Mouse (Mus musculus) forebrain, postnatal 0 days (tissue): ENCODE data around the gene Gm49395. TPM values are rescaled to one million over a fixed set of nuclear protein-coding genes. Genes with fewer than 3 reads are reported as not detected.
A peak's percentile ranks its signal among the peaks of the same experiment; 100 is the strongest.

ENCODE experiments used
- ATAC-seq: fragments of 200-750 bp; cut with Nextera tagmentation; 2 replicates; pipeline ENCODE4 v1.8.0; 2017; ENCODE audit warnings: mild to moderate bottlenecking, moderate library complexity
- DNase-seq: peaks from one replicate; pipeline ENCODE4 v3.0.0-alpha.2; 2015
- H3K27ac ChIP-seq: fragments of 300-500 bp; sonication (generic); 2 replicates; pipeline ENCODE4 v1.5.1; 2014; ENCODE audit warnings: low read depth, mild to moderate bottlenecking, antibody characterized with exemption, low read length, moderate library complexity, mixed read lengths
- H3K27me3 ChIP-seq: fragments of 300-500 bp; sonication (generic); 2 replicates; pipeline ENCODE4 v1.6.1; 2014; ENCODE audit warnings: mild to moderate bottlenecking, low read length, mixed read lengths; ENCODE audit not compliant: insufficient read depth
- H3K36me3 ChIP-seq: fragments of 300-500 bp; sonication (generic); 2 replicates; pipeline ENCODE4 v1.6.1; 2014; ENCODE audit warnings: mild to moderate bottlenecking, moderate library complexity; ENCODE audit not compliant: insufficient read depth
- H3K4me1 ChIP-seq: fragments of 300-500 bp; sonication (generic); 2 replicates; pipeline ENCODE4 v1.6.1; 2014; ENCODE audit warnings: antibody characterized with exemption; ENCODE audit not compliant: insufficient read depth
- H3K4me2 ChIP-seq: fragments of 300-500 bp; sonication (generic); 2 replicates; pipeline ENCODE4 v1.6.1; 2014; ENCODE audit warnings: low read depth, mild to moderate bottlenecking, moderate library complexity
- H3K4me3 ChIP-seq: fragments of 300-500 bp; sonication (generic); 2 replicates; pipeline ENCODE4 v1.5.1; 2014; ENCODE audit warnings: low read depth, low read length, mixed read lengths
- H3K9ac ChIP-seq: fragments of 300-500 bp; sonication (generic); 2 replicates; pipeline ENCODE4 v1.6.1; 2014; ENCODE audit warnings: mild to moderate bottlenecking
- H3K9me3 ChIP-seq: fragments of 300-500 bp; sonication (generic); 2 replicates; pipeline ENCODE4 v1.6.1; 2016; ENCODE audit warnings: low read length
- CTCF ChIP-seq: sonication (generic); IDR thresholded peaks from 2 replicates; pipeline ENCODE4 v1.5.1; 2016; ENCODE audit warnings: antibody characterized with exemption, control low read depth, low read depth
- whole genome bisulfite sequencing: fragments of 180-500 bp; shearing (Covaris S2); extraction: QIAGEN DNeasy Blood & Tissue Kit; methylation state at CpG from one replicate; pipeline ENCODE4 v1.1.7; 2014; 5-methylcytosine and 5-hydroxymethylcytosine counted together
- polyA plus RNA-seq: library from polyadenylated mRNA; unstranded; fragments of >200 nt; fragmentation: Nextera tagmentation; extraction: Ambion mirVana; gene quantifications from 2 replicates; pipeline ENCODE4 v1.2.1, GENCODE M21; 2015
- total RNA-seq: library from RNA; depleted of rRNA; stranded (reverse); fragments of >200 nt; gene quantifications from 2 replicates; pipeline ENCODE4 v1.2.3, GENCODE M21; 2014

Gm49395 gene
- total and polyA plus RNA-seq, 2 experiments from 2014 or later = 3.5 to 4.1 TPM

DNA sequence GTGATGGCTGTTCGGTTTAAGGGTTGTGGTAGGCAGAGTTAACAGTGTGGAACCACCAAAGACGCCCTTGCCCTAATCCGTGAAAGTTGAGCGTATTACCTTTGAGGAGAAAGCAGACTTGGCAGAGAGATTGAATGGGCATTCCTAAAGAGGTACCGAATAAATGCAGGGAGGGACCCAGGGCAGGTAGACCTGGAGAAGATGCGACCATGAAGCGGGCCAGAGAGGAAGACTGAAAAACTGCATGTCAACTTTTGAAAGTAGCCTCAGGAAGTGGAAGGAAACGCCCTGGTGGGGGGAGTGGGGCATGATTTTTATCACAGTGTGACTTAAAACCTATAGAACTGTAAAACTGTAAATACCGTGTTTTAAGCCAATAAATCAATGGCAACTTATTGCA lies 2.3 kb downstream of the Gm49395 start:
- H3K4me3 ChIP-seq = no peak overlapping the region
- WGBS = 85% methylated on average over 9 of the region's 9 CpGs
- ATAC-seq = no peak
- H3K9ac ChIP-seq = no peak overlapping the region
- H3K27ac ChIP-seq = no peak overlapping the region
- H3K4me1 ChIP-seq = peaks cover 11% of the 10 kb centered on the region; the same call in 1 of the 2 replicates
- 0 out of 2 replicates have a peak, but pooled peaks cover 4% of the 10 kb centered on the region for H3K27me3 ChIP-seq
- no peak overlapping the region for H3K4me2 ChIP-seq
- no peaks in the 10 kb centered on the region for H3K36me3 ChIP-seq
- no peak for DNase-seq
- no peaks in the 10 kb centered on the region for H3K9me3 ChIP-seq
- TF ChIP-seq CTCF = no peak

DNA sequence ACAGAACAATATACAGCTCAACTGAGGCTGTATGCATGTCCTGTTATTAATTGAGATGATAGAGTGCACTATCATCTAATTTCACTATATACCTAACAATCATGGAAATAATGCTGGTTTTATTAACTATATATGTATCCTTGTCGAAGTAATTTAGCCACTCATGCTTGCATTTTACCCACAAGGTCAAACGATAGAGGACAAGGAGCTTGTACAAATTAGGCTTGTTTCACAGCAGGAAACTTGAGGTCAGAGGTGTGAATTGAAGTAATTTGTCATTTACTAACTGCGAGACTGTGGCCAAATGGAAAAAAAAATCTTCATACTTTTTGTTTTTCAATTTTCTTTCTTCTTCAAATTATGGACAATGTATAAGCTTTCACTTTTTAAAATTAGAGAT lies 3.5 kb downstream of the Gm49395 start:
- no peaks in the 10 kb centered on the region for H3K9me3 ChIP-seq
- H3K9ac ChIP-seq = no peak overlapping the region
- H3K27me3 ChIP-seq = 0 out of 2 replicates have a peak, but pooled peaks cover 4% of the 10 kb centered on the region
- no peak for TF ChIP-seq CTCF
- no peaks in the 10 kb centered on the region for H3K36me3 ChIP-seq
- DNase-seq (no peak), ATAC-seq (no peak)
- H3K4me2 ChIP-seq = no peak overlapping the region
- no peak overlapping the region for H3K4me3 ChIP-seq
- 88% methylated on average over 3 of the region's 3 CpGs for WGBS
- H3K27ac ChIP-seq = no peak overlapping the region
- peaks cover 11% of the 10 kb centered on the region; the same call in 1 of the 2 replicates for H3K4me1 ChIP-seq

DNA sequence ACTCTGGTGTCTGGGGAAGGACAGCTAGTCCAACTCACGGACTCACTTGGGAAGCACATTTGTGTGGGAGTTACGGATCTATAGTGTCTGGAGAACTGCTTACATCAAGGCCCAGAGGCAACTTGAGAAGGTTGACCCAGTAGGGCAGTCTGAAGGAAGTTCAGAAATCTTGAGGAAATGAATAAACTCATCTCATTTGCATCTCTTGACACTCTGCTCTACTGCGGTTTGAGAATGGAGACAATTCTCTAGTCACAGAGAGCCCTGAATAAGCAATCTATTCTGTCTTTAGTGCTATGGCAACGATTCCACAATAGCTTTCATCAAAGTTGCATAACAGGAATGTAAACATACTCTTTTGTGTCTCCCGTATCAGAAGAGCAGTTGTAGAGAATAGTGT lies 4.8 kb downstream of the Gm49395 start:
- ATAC-seq (no peak), DNase-seq (no peak)
- Histone ChIP-seq H3K36me3 (no peaks in the 10 kb centered on the region), H3K27me3 (0 out of 2 replicates have a peak, but pooled peaks cover 4% of the 10 kb centered on the region), H3K9me3 (no peaks in the 10 kb centered on the region), H3K27ac (no peak overlapping the region), H3K4me1 (peaks cover 8% of the 10 kb centered on the region; the same call in 1 of the 2 replicates), H3K4me2 (no peak overlapping the region), H3K4me3 (no peak overlapping the region), H3K9ac (no peak overlapping the region)
- WGBS = 45% methylated on average over 5 of the region's 5 CpGs
- no peak for TF ChIP-seq CTCF

DNA sequence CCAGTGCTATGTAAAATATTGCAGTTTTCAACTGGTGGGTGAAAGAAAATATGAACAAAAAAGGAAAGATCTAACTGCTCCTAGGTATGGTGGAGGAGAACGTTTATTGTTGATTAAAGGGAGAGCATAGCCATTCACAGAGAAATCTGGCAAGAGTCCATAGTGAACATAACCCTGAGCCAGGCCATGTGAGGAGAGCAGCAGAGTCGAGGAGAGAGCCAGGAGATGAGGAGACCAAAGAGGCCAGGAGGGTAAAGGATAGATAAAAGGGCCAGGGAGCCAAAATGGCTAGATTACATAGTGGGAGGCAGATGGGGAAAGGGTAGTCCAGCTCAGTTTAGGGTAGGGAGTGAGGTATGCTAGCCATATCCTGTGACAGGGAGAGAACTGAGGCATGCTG lies 5.5 kb downstream of the Gm49395 start:
- no peak overlapping the region for H3K9ac ChIP-seq
- H3K27ac ChIP-seq = no peak overlapping the region
- H3K36me3 ChIP-seq = no peaks in the 10 kb centered on the region
- no peak for TF ChIP-seq CTCF
- no peaks in the 10 kb centered on the region for H3K9me3 ChIP-seq
- 0 out of 2 replicates have a peak, but pooled peaks cover 3% of the 10 kb centered on the region for H3K27me3 ChIP-seq
- no peak overlapping the region for H3K4me2 ChIP-seq
- H3K4me1 ChIP-seq = peaks cover 2% of the 10 kb centered on the region; the same call in 1 of the 2 replicates
- H3K4me3 ChIP-seq = no peak overlapping the region
- WGBS = 32% methylated on average over 2 of the region's 2 CpGs
- ATAC-seq (no peak), DNase-seq (no peak)

DNA sequence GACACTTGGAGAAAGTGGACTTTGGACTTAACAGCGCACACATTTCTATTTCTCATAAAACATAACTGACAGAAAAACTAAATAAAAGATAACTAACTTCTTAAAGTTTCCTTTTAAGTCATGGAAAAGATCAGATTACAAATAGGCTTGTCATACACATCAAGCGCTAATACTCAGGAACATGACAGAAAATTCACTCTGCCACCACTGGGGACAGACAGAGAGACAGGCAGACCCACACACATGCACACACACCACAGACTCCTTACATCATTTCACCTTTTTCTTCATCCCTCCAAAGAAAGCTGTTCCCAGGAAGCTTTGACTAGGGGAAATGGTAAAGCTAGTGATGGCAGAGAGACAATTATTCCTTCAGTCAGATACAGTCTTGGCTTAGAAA lies 6.3 kb downstream of the Gm49395 start:
- H3K27ac ChIP-seq = no peak overlapping the region
- no peaks in the 10 kb centered on the region for H3K9me3 ChIP-seq
- H3K36me3 ChIP-seq = no peaks in the 10 kb centered on the region
- TF ChIP-seq CTCF = 0 out of 2 replicates have a peak, but pooled peaks have one; percentile 16
- H3K4me2 ChIP-seq = no peak overlapping the region
- ATAC-seq = no peak
- WGBS = over 99% methylated on average over 2 of the region's 2 CpGs
- H3K27me3 ChIP-seq = no peaks in the 10 kb centered on the region
- H3K4me1 ChIP-seq = no peaks in the 10 kb centered on the region; the same call in 1 of the 2 replicates
- no peak for DNase-seq
- H3K4me3 ChIP-seq = no peak overlapping the region
- no peak overlapping the region for H3K9ac ChIP-seq

DNA sequence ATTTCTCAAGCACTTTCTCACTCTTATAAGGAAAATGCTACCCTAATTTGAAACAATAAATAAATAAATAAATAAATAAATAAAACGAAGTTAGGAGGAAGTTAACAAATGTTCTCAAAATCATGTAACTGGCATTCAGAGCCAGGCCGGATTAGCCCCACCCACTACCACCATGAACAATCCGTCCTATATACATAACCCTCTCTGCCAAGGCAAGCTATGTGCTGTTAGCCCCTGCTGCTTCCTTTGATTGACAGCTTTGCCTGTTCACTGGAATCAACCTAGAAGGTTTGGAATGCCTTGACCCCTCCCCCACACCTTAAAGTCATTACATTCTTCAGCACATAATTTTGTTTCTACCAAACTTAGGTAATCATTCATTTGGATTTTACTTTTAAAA lies 10.2 kb downstream of the Gm49395 start:
- no peak for TF ChIP-seq CTCF
- Histone ChIP-seq H3K27ac (no peak overlapping the region), H3K27me3 (no peaks in the 10 kb centered on the region), H3K9me3 (no peaks in the 10 kb centered on the region), H3K4me1 (peaks cover 4% of the 10 kb centered on the region; the same call in 1 of the 2 replicates), H3K9ac (no peak overlapping the region), H3K36me3 (no peaks in the 10 kb centered on the region), H3K4me3 (no peak overlapping the region), H3K4me2 (no peak overlapping the region)
- DNase-seq (no peak), ATAC-seq (no peak)
- WGBS = 78% methylated on average over 3 of the region's 3 CpGs

DNA sequence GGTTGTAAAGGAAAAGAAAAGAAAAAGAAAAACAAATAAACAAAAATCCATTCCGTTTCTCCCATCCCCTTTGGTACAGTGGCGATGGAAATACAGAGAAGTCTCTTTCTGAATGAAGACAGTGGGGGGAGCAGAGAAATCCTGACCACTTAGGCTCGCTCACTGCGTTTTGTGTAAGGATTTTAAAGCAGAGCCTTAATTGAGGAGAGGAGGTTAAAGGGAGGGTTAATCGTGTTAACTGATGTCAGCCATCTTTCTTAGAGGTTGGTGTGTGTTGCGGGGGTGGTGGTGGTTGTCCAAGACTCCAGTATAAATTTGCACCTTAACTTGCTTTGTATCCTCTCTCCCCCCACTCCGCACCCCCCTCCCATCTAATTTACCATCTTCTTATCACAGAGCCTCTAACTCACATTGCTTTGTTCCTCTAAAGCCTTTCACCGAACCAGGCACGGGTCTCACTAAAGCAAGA lies 10.7 kb downstream of the Gm49395 start:
- Histone ChIP-seq H3K27ac (no peak overlapping the region), H3K36me3 (no peaks in the 10 kb centered on the region), H3K9me3 (no peaks in the 10 kb centered on the region), H3K4me3 (peak overlapping the region; percentile 66), H3K4me2 (peak overlapping the region; percentile 96), H3K4me1 (peaks cover 4% of the 10 kb centered on the region; the same call in 1 of the 2 replicates), H3K9ac (no peak overlapping the region), H3K27me3 (no peaks in the 10 kb centered on the region)
- WGBS = 51% methylated on average over 9 of the region's 9 CpGs
- TF ChIP-seq CTCF = no peak
- no peak for ATAC-seq
- no peak for DNase-seq
